Mouse (Mus musculus): ENCODE results near the gene Stx3. TPM values are rescaled to one million over a fixed set of nuclear protein-coding genes. Genes with fewer than 3 reads are reported as not detected.

Stx3 gene
- total and polyA plus RNA-seq, 3 experiments, result 0.16 to 4.7 (median 1.4) TPM

GRCm38 (mm10) chr19:11765059-11765458 is 54.1 kb downstream of the Stx3 start:
- Histone ChIP-seq H3K9ac (ENCODE audit: insufficient read depth, low read depth) (no peak overlapping the region), H3K36me3 (replicated peaks in 1 of 2; ENCODE audit: control insufficient read depth in 1 of 2, insufficient read depth in 1 of 2, low read length in 1 of 2) (no peaks in the 10 kb centered on the region), H3K79me2 (replicated peaks; ENCODE audit: control insufficient read depth, extremely low read depth, insufficient read depth, poor library complexity, severe bottlenecking) (no peaks in the 10 kb centered on the region), H3K4me1 (ENCODE audit: control insufficient read depth in 1 of 2, insufficient read depth in 2 of 2) (peaks cover 18 to 46% of the 10 kb centered on the region in 2 experiments), H3K4me3 (replicated peaks in 1 of 3; ENCODE audit: low read depth in 2 of 3, low read length in 2 of 3, poor library complexity in 1 of 3) (no peak overlapping the region), H3K27me3 (replicated peaks) (no peaks in the 10 kb centered on the region), H3K9me3 (replicated peaks; ENCODE audit: low read length) (no peaks in the 10 kb centered on the region), H3K27ac (ENCODE audit: insufficient read depth, low read depth) (peak overlapping the region; percentile 82; the same call in 1 of the 2 replicates), H3K4me2 (ENCODE audit: insufficient read depth, low read depth, poor library complexity, severe bottlenecking) (no peak overlapping the region)
- dilution Hi-C loops (cut with MboI; ENCODE audit: extremely low pct_ligation_motif_present, extremely low pct_unique_long_range_greater_than_20kb, low sequenced_read_pairs), result no loop called here
- TF ChIP-seq JUN (IDR thresholded peaks at IDR 0.05; ENCODE audit: insufficient read depth, low read depth, low read length) (peak; percentile 42; the same call in 1 of the 2 replicates), ZC3H11A (IDR thresholded peaks at IDR 0.05; ENCODE audit: low read depth, low read length) (peak; percentile 34; the same call in 1 of the 2 replicates), MAZ (IDR thresholded peaks at IDR 0.05; ENCODE audit: low read depth, low read length) (no peak), MYC (IDR thresholded peaks at IDR 0.05; ENCODE audit: low read depth, low read length) (0 out of 2 replicates have a peak, but pooled peaks have one; percentile 31), IRF4 (IDR thresholded peaks at IDR 0.05; ENCODE audit: low read depth, low read length) (peak; percentile 32; the same call in 1 of the 2 replicates), JUND (conservative IDR thresholded peaks at IDR 0.05; ENCODE audit: low read depth, low read length) (peak; percentile 37; the same call in 1 of the 2 replicates), RAD21 (IDR thresholded peaks at IDR 0.05; ENCODE audit: low read depth, low read length) (peak; percentile 88), CTCF (conservative IDR thresholded peaks at IDR 0.05 in 1 of 2, IDR thresholded peaks at IDR 0.05 in 1 of 2; ENCODE audit: low read depth in 2 of 2, low read length in 2 of 2) (peak in 1 of 2 experiments; percentile 84; a peak in 2 of 4 replicates), UBTF (IDR thresholded peaks at IDR 0.05; ENCODE audit: low read depth, low read length) (no peak), SMC3 (IDR thresholded peaks at IDR 0.05; ENCODE audit: low read depth, low read length) (peak; percentile 72)
- peak; percentile 53 for DNase-seq (ENCODE audit: extremely low read depth)
- in situ Hi-C loops (cut with MboI; ENCODE audit: low pct_ligation_motif_present, low pct_unique_long_range_greater_than_20kb, low sequenced_read_pairs), result loop anchor here (5.0 to 25.0 kb wide), 3 partner anchors 158 to 578 kb away; partner anchors contain the start of gene Ms4a13

GRCm38 (mm10) chr19:11747298-11747697 is 71.9 kb downstream of the Stx3 start, which contains the start of gene Gif:
Gene Gif, plus strand, starts transcription at chr19:11747554.
- H3K9ac ChIP-seq (ENCODE audit: insufficient read depth, low read depth), result no peak within 1 kb of the TSS
- no peak within 1 kb of the TSS for H3K4me2 ChIP-seq (ENCODE audit: insufficient read depth, low read depth, poor library complexity, severe bottlenecking)
- no peaks in the 10 kb centered on the region for H3K36me3 ChIP-seq (replicated peaks in 1 of 2; ENCODE audit: control insufficient read depth in 1 of 2, insufficient read depth in 1 of 2, low read length in 1 of 2)
- H3K27me3 ChIP-seq (replicated peaks), result no peaks in the 10 kb centered on the region
- no peak for TF ChIP-seq ZKSCAN1 (IDR thresholded peaks at IDR 0.05; ENCODE audit: borderline replicate concordance, low read depth, low read length)
- TF ChIP-seq TBP (conservative IDR thresholded peaks at IDR 0.05; ENCODE audit: low read depth, low read length), result no peak
- no peak for TF ChIP-seq ELF1 (IDR thresholded peaks at IDR 0.05; ENCODE audit: low read depth, low read length)
- no peak for TF ChIP-seq NELFE (IDR thresholded peaks at IDR 0.05; ENCODE audit: low read depth, low read length)
- TF ChIP-seq NRF1 (IDR thresholded peaks at IDR 0.05; ENCODE audit: low read depth, low read length), result no peak
- no peak for TF ChIP-seq JUND (conservative IDR thresholded peaks at IDR 0.05; ENCODE audit: low read depth, low read length)
- TF ChIP-seq CHD1 (IDR thresholded peaks at IDR 0.05; ENCODE audit: low read depth, low read length), result no peak
- TF ChIP-seq KAT2A (IDR thresholded peaks at IDR 0.05; ENCODE audit: insufficient replicate concordance, low read length), result no peak
- no peak for DNase-seq (ENCODE audit: extremely low read depth)
- H3K4me3 ChIP-seq (replicated peaks in 1 of 3; ENCODE audit: low read depth in 2 of 3, low read length in 2 of 3, poor library complexity in 1 of 3), result no peak within 1 kb of the TSS
- no peaks in the 10 kb centered on the region for H3K79me2 ChIP-seq (replicated peaks; ENCODE audit: control insufficient read depth, extremely low read depth, insufficient read depth, poor library complexity, severe bottlenecking)
- peaks cover 5 to 28% of the 10 kb centered on the region in 2 experiments for H3K4me1 ChIP-seq (ENCODE audit: control insufficient read depth in 1 of 2, insufficient read depth in 2 of 2)
- no peaks in the 10 kb centered on the region for H3K9me3 ChIP-seq (replicated peaks; ENCODE audit: low read length)
- in situ Hi-C loops (cut with MboI; ENCODE audit: low pct_ligation_motif_present, low pct_unique_long_range_greater_than_20kb, low sequenced_read_pairs) (no loop called here), dilution Hi-C loops (cut with MboI; ENCODE audit: extremely low pct_ligation_motif_present, extremely low pct_unique_long_range_greater_than_20kb, low sequenced_read_pairs) (no loop called here)
- H3K27ac ChIP-seq (ENCODE audit: insufficient read depth, low read depth), result no peak within 1 kb of the TSS

Measured in CH12.LX (cell line).